Mouse (Mus musculus) heart, adult 2 months (tissue): ENCODE results near the gene Adi1.

Experiments used
- CTCF ChIP-seq: fragments of 200-600 bp; IDR thresholded peaks from 2 replicates; pipeline ENCODE4 v1.8.1; 2022; ENCODE audit warnings: antibody characterized with exemption, mild to moderate bottlenecking, moderate library complexity
- EP300 ChIP-seq: fragments of 200-500 bp; IDR thresholded peaks from 2 replicates; pipeline ENCODE4 v1.6.1; 2011; ENCODE audit warnings: low read depth, low read length, control low read depth; ENCODE audit not compliant: insufficient read depth
- POLR2A ChIP-seq: fragments of 200-500 bp; IDR thresholded peaks from 2 replicates; pipeline ENCODE4 v1.6.1; 2011; ENCODE audit warnings: mild to moderate bottlenecking, low read depth, low read length, control low read depth; ENCODE audit not compliant: insufficient read depth

DNA sequence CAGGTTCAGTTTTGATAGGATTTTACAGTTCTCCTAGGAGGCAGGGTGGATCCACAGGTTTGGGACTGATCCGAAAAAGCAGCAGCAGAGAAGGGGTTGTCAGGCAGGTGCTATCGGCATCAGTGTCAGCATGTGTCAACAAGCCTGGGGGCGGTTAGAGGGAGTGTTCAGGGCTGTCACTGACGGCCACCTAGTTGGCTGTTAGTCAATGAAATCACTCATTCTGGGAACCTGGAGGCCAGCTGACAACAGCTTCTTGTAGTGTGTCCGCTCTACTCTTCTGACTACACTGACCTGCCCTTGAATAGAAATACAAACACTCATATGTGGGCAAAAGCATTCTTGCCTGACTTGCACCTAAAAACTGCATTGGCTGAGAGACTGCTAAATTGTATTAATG is 24.1 kb downstream of the Adi1 start:
- no peak for TF ChIP-seq POLR2A
- no peak for TF ChIP-seq CTCF
- no peak for TF ChIP-seq EP300
